Mouse (Mus musculus): Measurements from ENCODE around the gene Tmem26.
"Not testable (repeated sequence)": the region's sequence is repeated elsewhere in the genome, so short reads cannot be mapped to it uniquely, and the experiment has no call there.

Gene Tmem26

GRCm38 (mm10) chr10:68723568-68724360 lies at the start of gene Tmem26:
Gene Tmem26 (plus strand): TSS chr10:68723646.
- DNase-seq (ENCODE audit: inconsistent ontology term): peak; percentile 27

- no peak for DNase-seq (ENCODE audit: inconsistent ontology term)
Observed at GRCm38 (mm10) chr10:68678678-68679077, 44.8 kb upstream of the Tmem26 start.

DNA sequence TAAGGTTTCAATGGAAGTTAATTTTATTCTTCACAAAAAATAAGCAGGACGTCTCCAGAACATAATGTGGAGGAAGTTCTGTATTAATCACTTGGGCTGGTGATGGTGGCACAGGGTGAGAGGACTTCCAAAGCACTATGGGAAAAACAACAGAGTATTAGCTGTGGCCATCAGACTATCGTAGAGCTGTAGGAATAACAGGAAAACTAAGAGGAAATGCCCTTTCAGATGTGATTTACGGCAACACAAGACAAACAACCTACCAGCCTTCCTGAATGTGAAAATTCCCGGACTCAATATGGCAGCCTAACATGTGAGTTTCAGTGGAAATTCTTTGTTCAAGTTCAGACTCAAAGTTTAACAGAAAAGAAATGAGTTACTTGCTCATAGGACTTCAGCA lies 42.2 kb upstream of the Tmem26 start:
- no peak for DNase-seq (ENCODE audit: inconsistent ontology term)

GRCm38 (mm10) chr10:68685510-68685909 lies 37.9 kb upstream of the Tmem26 start:
- DNase-seq (ENCODE audit: inconsistent ontology term): no peak

- DNase-seq (ENCODE audit: inconsistent ontology term): no peak
Observed at GRCm38 (mm10) chr10:68691116-68691515, 32.3 kb upstream of the Tmem26 start.

DNA sequence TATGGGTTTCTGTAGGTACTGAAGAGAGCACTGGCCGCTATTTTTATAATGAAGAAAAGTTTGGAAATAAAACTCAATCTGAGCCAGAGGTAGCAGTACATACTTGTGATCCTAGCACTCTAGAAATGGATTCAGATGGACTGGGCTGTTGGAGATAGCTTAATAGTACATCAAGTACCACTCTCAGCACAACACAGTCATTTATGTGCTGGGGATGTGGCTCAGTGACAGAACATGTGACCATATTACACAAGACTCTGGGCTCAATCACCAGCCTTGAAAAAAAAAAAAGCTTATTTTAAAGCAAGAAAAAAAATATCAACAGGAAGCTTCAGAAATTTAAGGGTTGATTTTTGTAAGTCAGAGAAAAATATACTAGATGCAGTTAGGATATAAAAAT lies 31.0 kb upstream of the Tmem26 start:
- DNase-seq (ENCODE audit: inconsistent ontology term): no peak

GRCm38 (mm10) chr10:68695760-68696336 lies 27.6 kb upstream of the Tmem26 start:
- DNase-seq (ENCODE audit: inconsistent ontology term): peak; percentile 40

- DNase-seq (ENCODE audit: inconsistent ontology term): no peak
Observed at GRCm38 (mm10) chr10:68704268-68704667, 19.2 kb upstream of the Tmem26 start.

- DNase-seq (ENCODE audit: inconsistent ontology term): no peak
Observed at GRCm38 (mm10) chr10:68705471-68706036, 17.9 kb upstream of the Tmem26 start.

DNA sequence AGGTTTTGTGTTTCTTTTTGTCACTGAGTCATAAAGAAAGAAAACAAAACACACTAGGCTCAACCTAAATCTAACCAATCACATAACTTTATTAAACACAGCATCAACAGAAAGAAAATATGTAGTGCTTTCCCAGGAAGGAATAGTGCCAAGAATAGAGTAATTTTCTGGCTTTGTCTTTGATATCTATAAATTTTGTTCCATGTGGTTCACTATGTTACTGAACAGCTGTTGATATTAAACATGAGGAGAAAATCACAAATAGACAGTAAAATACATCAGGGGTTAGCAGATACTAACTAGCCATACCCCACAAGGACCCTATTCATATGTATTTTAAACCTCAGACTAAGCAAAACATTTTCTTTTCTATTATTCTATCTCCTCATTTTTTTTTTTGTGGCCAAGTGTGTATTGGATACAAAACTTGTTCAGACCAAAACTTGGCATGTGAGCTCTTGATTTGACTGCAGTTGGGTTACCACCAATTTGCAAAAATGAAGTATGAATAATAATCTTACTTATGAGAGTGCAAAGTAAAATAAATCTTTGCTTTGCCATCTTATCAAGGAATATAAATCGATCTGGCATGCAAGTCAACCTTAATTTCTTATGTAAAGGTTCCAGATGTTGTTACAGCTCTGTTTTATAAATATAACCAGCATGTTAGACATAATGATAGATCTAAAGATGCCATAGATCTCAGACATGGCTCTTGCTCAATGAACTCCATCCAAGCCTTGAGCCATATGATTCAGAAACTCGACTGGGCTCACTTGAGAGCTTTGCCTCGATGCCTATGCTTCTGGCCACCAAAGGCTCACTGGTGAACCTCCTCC lies 16.2 kb upstream of the Tmem26 start:
- no peak for DNase-seq (ENCODE audit: inconsistent ontology term)

- DNase-seq (ENCODE audit: inconsistent ontology term): no peak
Observed at GRCm38 (mm10) chr10:68712926-68713325, 10.5 kb upstream of the Tmem26 start.

DNA sequence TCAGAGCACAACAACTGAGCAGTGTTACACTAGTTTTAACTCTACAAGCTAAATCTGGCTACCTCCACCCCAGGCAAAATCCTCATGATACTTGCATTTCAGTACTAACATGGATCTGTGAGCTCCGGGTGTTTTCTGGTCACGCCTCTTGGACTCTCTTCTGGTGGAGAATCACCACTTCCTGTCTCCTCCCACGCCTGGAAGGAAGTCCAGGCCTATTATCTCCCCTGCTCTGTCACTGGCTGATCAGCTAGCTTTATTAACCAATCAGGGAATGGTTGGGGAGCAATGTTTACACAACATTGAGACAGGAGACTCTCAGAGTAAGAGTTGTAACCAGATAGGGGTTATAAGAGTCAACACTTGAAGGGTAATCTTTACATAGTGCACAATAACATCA lies 9.1 kb upstream of the Tmem26 start:
- DNase-seq (ENCODE audit: inconsistent ontology term): no peak

DNA sequence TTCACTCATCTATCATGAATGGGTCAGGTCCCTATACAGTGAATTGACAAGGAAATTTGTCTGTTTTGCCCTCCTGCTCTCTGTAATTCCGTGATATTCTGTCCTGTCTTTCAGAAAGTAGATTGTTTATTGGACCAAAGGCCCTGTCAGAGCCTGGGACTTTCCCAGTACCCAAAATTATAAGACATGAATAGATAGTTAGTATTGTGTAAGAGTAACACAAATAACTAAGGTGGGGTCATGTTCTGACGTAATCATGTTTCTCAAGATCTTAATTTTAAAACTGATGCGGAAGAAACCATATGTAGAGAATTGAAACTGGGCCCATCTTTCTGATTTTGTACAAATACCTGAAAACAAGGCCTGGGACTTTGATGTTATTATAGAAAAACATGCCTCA lies 8.1 kb upstream of the Tmem26 start:
- no peak for DNase-seq (ENCODE audit: inconsistent ontology term)

GRCm38 (mm10) chr10:68718375-68718774 lies 5.1 kb upstream of the Tmem26 start:
- no peak for DNase-seq (ENCODE audit: inconsistent ontology term)

DNA sequence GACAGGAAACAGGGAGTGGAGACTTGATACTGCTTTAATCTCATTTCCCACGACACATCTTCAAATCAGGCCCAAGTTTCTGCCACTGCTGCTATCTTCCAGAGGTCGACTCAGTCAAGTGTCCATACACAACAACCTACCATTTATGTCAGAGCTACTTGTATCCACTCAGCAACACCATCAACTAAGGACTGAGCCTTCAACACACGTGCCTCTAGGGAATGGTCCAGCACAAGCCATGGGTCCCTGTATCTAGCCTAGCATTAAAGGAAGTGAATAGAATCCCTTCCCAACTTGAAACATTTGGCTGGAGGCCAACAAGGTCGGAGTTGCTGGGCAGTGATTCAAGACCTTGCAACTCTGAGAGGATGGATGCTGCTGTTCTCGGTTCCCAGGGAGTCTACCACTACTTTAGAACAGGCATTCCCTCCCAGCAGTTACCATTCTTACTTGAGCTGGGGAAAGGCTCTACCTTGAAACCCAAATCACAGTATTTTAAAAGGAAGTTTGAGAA lies 2.5 kb upstream of the Tmem26 start:
- DNase-seq (ENCODE audit: inconsistent ontology term): peak; percentile 4

DNA sequence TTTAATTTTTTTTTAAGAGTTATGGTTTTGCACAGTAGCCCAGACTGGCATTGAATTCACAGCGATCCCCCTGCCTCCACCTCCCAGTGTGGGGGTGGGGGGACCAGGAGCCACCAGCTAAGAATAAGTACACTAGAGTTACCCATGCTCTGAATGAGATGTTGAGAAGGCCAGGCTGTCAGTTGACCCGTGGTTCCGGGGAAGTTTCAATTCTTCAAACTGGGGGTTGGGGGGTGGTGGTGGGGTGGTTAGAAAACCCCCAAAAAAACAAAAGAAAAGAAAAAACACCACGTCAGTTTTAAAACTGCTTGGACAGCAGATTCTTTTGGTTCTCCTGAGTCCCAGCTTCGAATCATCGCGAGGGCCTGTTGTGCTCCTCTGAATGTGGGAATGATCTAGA lies 431 bp upstream of the Tmem26 start:
- DNase-seq (ENCODE audit: inconsistent ontology term): no peak

DNA sequence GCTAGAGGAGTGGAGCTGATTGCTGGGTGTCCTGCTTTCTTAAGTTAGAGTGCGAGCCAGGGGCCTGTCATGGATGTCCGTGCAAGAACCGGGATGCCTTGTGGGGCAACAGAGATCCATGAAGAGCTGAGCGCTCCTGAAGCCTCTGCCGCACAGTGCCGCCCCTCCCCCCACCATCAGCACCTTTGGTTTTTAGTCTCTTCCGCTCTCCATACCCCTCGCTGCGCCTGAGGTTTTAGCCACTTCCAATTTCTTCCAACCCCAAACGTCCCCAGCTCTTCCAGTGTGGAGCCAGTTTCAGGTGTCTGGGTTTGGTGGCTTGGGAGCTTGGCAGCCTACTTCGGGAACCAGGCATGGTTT lies 895 bp downstream of the Tmem26 start:
- peak; percentile 23 for DNase-seq (ENCODE audit: inconsistent ontology term)

GRCm38 (mm10) chr10:68727464-68727863 lies 4.0 kb downstream of the Tmem26 start:
- no peak for DNase-seq (ENCODE audit: inconsistent ontology term)

DNA sequence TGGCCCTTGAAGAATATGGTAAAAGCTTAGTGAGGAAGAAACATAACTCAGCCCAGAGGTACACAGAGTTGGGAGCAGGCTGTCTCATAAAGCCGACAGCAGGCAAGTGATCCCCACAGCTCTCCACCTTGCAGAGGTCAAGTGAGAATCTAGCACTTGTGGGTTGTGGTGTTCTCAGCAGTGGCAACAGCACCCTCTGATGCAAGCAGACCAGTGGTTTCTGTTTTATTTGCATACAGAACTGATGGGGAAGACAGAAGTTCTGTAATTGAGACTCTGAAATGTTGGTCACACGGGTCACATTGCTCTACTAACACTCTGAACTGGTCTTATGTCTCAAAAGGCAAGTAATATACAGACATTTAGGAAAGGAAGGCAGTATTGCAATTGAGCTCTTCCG lies 12.2 kb downstream of the Tmem26 start:
- DNase-seq (ENCODE audit: inconsistent ontology term): no peak

- no peak for DNase-seq (ENCODE audit: inconsistent ontology term)
Observed at GRCm38 (mm10) chr10:68737391-68737790, 13.9 kb downstream of the Tmem26 start.

GRCm38 (mm10) chr10:68738981-68739380 lies 15.5 kb downstream of the Tmem26 start:
- not testable (repeated sequence) for DNase-seq (ENCODE audit: inconsistent ontology term)

GRCm38 (mm10) chr10:68740251-68740650 lies 16.8 kb downstream of the Tmem26 start:
- no peak for DNase-seq (ENCODE audit: inconsistent ontology term)
